Mouse (Mus musculus): ENCODE results near the gene Cnnm1. TPM values are rescaled to one million over a fixed set of nuclear protein-coding genes. Genes with fewer than 3 reads are reported as not detected.
"Not testable (repeated sequence)": the region's sequence is repeated elsewhere in the genome, so short reads cannot be mapped to it uniquely, and the experiment has no call there.

Cnnm1 gene
- polyA plus RNA-seq, 1 experiment from 2014 or later = 0.11 TPM

GRCm38 (mm10) chr19:43493316-43493715 is 53.1 kb downstream of the Cnnm1 start:
- WGBS = 59% methylated on average over 1 of the region's 1 CpGs
- not testable (repeated sequence) for H3K4me2 ChIP-seq; H3K9ac ChIP-seq; H3K4me3 ChIP-seq; H3K9me3 ChIP-seq; ATAC-seq (ENCODE audit: extremely low read depth, insufficient number of reproducible peaks, low FRiP score, low TSS enrichment); H3K36me3 ChIP-seq; H3K27ac ChIP-seq (replicated peaks)
- peaks cover 16% of the 10 kb centered on the region for H3K4me1 ChIP-seq
- H3K27me3 ChIP-seq (replicated peaks) = peaks cover 25% of the 10 kb centered on the region

DNA sequence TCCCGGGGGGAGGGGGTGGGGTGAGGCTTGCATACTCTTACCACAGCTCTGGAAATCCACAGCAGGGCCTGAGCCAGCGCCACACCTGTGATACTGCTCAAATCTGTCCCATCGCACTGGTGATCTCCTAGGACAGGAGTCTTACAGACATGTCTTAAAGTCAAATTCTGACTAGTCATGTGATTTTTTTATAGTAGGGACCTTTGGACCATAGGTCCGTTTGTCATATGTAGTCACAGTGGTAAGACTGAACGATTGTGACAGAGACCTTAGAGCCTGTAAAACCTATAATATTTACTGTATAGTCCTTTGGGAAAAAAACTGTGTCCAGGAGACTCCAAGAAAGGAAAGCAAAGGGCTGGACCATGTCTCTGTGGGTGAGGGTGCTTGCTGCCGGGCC is 53.6 kb downstream of the Cnnm1 start:
- no peak overlapping the region for H3K9ac ChIP-seq
- H3K4me1 ChIP-seq = peaks cover 16% of the 10 kb centered on the region
- peaks cover 25% of the 10 kb centered on the region for H3K27me3 ChIP-seq (replicated peaks)
- H3K36me3 ChIP-seq = peaks cover 6% of the 10 kb centered on the region
- WGBS = 76% methylated on average over 6 of the region's 6 CpGs
- no peak overlapping the region for H3K4me3 ChIP-seq
- H3K9me3 ChIP-seq = 0 out of 2 replicates have a peak, but pooled peaks cover 3% of the 10 kb centered on the region
- ATAC-seq (ENCODE audit: extremely low read depth, insufficient number of reproducible peaks, low FRiP score, low TSS enrichment) = no peak
- no peak overlapping the region for H3K4me2 ChIP-seq
- no peak overlapping the region for H3K27ac ChIP-seq (replicated peaks)

DNA sequence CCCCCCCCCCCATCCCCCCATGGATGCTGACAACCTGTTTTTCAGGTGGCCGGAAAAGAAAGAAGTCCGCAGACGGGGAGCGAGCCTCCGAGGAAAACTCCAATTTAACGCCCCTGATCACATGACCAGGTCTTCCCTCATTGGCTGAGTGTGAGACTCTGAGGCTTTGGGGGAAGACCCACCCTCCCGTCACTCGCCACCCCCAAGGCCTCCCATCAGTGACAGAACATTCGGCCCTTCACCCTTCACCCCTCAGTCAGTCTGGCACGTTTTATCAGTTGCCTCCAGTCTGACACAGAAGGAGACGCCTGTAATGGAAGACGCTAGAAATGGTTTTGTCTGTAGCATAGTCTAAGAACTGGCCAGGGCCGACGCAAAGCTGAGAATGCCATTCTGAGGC is 54.7 kb downstream of the Cnnm1 start:
- H3K27me3 ChIP-seq (replicated peaks) = peaks cover 24% of the 10 kb centered on the region
- H3K36me3 ChIP-seq = peaks cover 16% of the 10 kb centered on the region
- no peak overlapping the region for H3K27ac ChIP-seq (replicated peaks)
- whole genome bisulfite sequencing = 5% methylated on average over 14 of the region's 14 CpGs
- peak overlapping the region; percentile 40 for H3K4me3 ChIP-seq
- H3K4me1 ChIP-seq = peaks cover 16% of the 10 kb centered on the region
- 0 out of 2 replicates have a peak, but pooled peaks cover 3% of the 10 kb centered on the region for H3K9me3 ChIP-seq
- peak overlapping the region; percentile 69 for H3K4me2 ChIP-seq
- peak overlapping the region; percentile 65 for H3K9ac ChIP-seq
- ATAC-seq (ENCODE audit: extremely low read depth, insufficient number of reproducible peaks, low FRiP score, low TSS enrichment) = no peak

DNA sequence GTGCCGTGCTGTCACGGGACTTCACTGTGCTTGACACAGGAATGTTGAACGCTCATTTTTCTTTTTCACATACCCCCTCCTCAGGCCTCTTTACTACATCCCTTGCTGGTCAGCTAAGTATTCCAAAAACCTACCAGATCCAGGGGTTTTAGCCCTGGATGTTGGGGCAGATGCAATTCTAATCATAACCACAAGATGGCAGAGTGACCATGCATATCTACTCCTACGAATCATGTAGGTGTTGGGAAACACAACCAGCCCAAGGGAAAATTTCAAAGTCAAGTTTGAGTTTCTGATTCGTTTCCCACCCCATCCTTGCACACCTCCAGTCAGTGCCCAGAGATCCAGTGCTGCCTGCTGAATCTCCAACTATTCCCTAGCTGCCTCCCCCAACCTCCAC is 55.6 kb downstream of the Cnnm1 start:
- ATAC-seq (ENCODE audit: extremely low read depth, insufficient number of reproducible peaks, low FRiP score, low TSS enrichment) = no peak

DNA sequence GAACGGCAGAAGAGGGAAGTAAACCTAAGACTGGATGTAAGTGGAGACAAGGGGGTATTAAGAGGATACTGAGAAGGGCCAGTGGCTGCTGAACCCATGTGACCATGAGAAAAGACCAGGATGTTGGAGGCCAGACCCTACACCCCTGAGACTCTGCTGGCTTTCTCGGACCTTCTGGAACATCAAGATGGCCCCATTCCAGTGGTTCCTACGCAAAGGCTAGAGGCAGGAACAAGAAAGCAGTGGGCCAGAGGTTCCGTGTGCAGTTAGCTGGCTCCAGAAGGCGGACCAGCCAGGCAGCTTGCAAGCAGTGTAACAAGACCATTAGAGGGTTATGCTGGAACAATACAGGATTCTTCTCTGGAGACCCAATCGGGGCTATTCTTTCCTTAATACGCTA is 57.2 kb downstream of the Cnnm1 start:
- Histone ChIP-seq H3K4me1 (peaks cover 16% of the 10 kb centered on the region), H3K4me2 (no peak overlapping the region), H3K27me3 (replicated peaks) (peaks cover 16% of the 10 kb centered on the region), H3K9ac (no peak overlapping the region), H3K9me3 (0 out of 2 replicates have a peak, but pooled peaks cover 3% of the 10 kb centered on the region), H3K4me3 (no peak overlapping the region), H3K36me3 (peaks cover 40% of the 10 kb centered on the region), H3K27ac (replicated peaks) (no peak overlapping the region)
- ATAC-seq (ENCODE audit: extremely low read depth, insufficient number of reproducible peaks, low FRiP score, low TSS enrichment) = no peak
- WGBS = 83% methylated on average over 7 of the region's 7 CpGs

More for the DNA sequence above, 55.6 kb downstream of the Cnnm1 start:
- Histone ChIP-seq H3K27me3 (replicated peaks) (peaks cover 20% of the 10 kb centered on the region), H3K9me3 (0 out of 2 replicates have a peak, but pooled peaks cover 3% of the 10 kb centered on the region), H3K4me1 (peaks cover 16% of the 10 kb centered on the region), H3K36me3 (peaks cover 26% of the 10 kb centered on the region), H3K4me2 (peak overlapping the region; percentile 69; the same call in 1 of the 2 replicates), H3K9ac (0 out of 2 replicates have a peak overlapping the region, but pooled peaks have one; percentile 30), H3K4me3 (no peak overlapping the region), H3K27ac (replicated peaks) (no peak overlapping the region)
- 19% methylated on average over 5 of the region's 5 CpGs for WGBS

- Histone ChIP-seq H3K4me1 (peaks cover 16% of the 10 kb centered on the region), H3K27ac (replicated peaks) (no peak overlapping the region), H3K27me3 (replicated peaks) (peaks cover 12% of the 10 kb centered on the region), H3K9me3 (0 out of 2 replicates have a peak, but pooled peaks cover 3% of the 10 kb centered on the region), H3K4me2 (no peak overlapping the region), H3K4me3 (no peak overlapping the region), H3K9ac (no peak overlapping the region), H3K36me3 (peaks cover 52% of the 10 kb centered on the region)
- 73% methylated on average over 7 of the region's 7 CpGs for WGBS
- no peak for ATAC-seq (ENCODE audit: extremely low read depth, insufficient number of reproducible peaks, low FRiP score, low TSS enrichment)
These were observed 58.6 kb downstream of the Cnnm1 start for GRCm38 (mm10) chr19:43498874-43499273.

- no peaks in the 10 kb centered on the region for H3K4me1 ChIP-seq
- whole genome bisulfite sequencing = 83% methylated on average over 11 of the region's 11 CpGs
- no peaks in the 10 kb centered on the region for H3K27me3 ChIP-seq (replicated peaks)
- ATAC-seq (ENCODE audit: extremely low read depth, insufficient number of reproducible peaks, low FRiP score, low TSS enrichment) = no peak
- H3K27ac ChIP-seq (replicated peaks) = no peak overlapping the region
- 0 out of 2 replicates have a peak, but pooled peaks cover 3% of the 10 kb centered on the region for H3K9me3 ChIP-seq
- no peak overlapping the region for H3K4me3 ChIP-seq
- no peak overlapping the region for H3K9ac ChIP-seq
- peaks cover 88% of the 10 kb centered on the region for H3K36me3 ChIP-seq
- no peak overlapping the region for H3K4me2 ChIP-seq
These were observed 62.4 kb downstream of the Cnnm1 start for GRCm38 (mm10) chr19:43502630-43503029.

DNA sequence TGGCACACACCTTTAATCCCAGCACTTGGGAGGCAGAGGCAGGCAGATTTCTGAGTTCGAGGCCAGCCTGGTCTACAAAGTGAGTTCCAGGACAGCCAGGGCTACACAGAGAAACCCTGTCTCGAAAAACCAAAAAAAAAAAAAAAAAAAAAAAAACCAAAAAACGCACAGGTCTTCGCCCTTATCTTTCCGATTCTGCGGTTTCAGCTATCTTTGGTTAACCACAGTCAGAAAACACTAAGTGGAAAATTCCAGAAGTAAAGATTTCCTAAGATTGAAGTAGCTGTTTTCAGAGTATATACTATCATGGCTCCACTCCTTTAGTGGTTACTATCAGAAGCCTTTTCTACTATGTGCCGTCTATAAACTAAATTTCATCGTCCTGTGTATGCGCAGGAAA is 63.4 kb downstream of the Cnnm1 start:
- H3K27me3 ChIP-seq (replicated peaks); H3K27ac ChIP-seq (replicated peaks); H3K4me3 ChIP-seq; H3K9ac ChIP-seq; H3K4me2 ChIP-seq; H3K9me3 ChIP-seq; ATAC-seq (ENCODE audit: extremely low read depth, insufficient number of reproducible peaks, low FRiP score, low TSS enrichment); H3K4me1 ChIP-seq: not testable (repeated sequence)
- peaks cover 95% of the 10 kb centered on the region for H3K36me3 ChIP-seq
- 91% methylated on average over 8 of the region's 9 CpGs for WGBS

DNA sequence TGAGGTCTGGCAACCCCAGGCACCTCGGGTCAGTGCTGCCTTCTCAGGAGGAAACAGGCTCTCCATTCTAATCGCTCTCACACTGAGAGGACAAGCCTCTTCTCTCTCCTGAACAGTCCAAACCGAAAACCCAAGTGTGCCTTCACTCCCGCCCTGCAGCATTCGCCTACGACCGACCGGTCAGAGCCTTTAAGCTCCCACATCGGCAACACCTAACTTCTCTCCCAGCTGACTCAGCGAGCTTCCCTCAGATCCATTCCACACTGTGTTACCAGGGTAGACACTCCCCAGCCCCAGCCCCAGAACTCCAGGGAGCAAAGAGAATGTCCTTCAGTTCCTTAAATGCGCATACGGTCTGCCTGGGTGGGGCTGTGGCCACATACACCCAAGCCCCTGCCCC is 65.2 kb downstream of the Cnnm1 start:
- WGBS = 86% methylated on average over 12 of the region's 12 CpGs
- H3K36me3 ChIP-seq = peaks cover 94% of the 10 kb centered on the region
- no peak for ATAC-seq (ENCODE audit: extremely low read depth, insufficient number of reproducible peaks, low FRiP score, low TSS enrichment)

DNA sequence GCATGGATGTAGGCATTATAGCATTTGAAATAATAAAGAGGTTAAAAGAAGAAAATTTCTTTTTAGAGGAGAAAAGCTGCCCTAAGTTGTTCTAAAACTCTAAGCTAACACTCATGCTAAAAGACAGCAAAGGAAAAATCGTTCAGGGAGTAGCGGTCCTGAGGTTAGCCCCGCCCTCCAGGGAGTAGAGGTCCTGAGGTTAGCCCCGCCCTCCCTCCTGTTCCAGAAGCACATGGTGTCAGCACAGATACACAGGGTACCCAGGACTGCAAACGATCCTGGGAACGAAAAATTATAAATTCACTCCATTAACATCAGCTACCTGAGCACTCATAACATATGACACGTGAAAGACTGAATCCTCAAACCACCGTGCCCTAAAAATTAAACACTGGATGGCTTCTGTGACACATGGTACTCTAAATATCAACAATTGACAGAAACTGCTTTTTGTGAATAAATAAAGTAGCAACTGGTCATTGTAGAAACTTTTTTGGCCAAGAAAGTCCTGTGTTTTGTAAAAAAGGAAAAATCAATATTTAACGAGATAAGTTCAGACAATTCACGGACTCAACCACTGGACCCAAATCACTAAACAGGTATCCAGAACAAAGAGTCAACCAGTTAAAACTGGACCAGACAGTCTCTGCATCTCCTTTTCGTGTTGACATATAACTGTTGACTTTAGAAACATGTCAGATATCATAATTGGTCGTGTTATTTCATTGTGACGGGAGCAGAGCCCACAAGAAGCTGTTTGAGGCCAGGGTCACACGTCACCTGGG is 70.4 kb downstream of the Cnnm1 start:
- H3K4me1 ChIP-seq = 0 out of 2 replicates have a peak, but pooled peaks cover under 1% of the 10 kb centered on the region
- H3K9ac ChIP-seq = no peak overlapping the region
- H3K27ac ChIP-seq (replicated peaks) = no peak overlapping the region
- H3K27me3 ChIP-seq (replicated peaks) = no peaks in the 10 kb centered on the region
- no peak for ATAC-seq (ENCODE audit: extremely low read depth, insufficient number of reproducible peaks, low FRiP score, low TSS enrichment)
- no peak overlapping the region for H3K4me2 ChIP-seq
- no peak overlapping the region for H3K4me3 ChIP-seq
- WGBS = 89% methylated on average over 14 of the region's 14 CpGs
- no peaks in the 10 kb centered on the region for H3K9me3 ChIP-seq
- H3K36me3 ChIP-seq = peaks cover 97% of the 10 kb centered on the region

More for the DNA sequence above, 65.2 kb downstream of the Cnnm1 start:
- H3K9ac ChIP-seq = no peak overlapping the region
- H3K27me3 ChIP-seq (replicated peaks) = no peaks in the 10 kb centered on the region
- H3K4me2 ChIP-seq = no peak overlapping the region
- no peaks in the 10 kb centered on the region for H3K4me1 ChIP-seq
- no peak overlapping the region for H3K4me3 ChIP-seq
- H3K27ac ChIP-seq (replicated peaks) = no peak overlapping the region
- no peaks in the 10 kb centered on the region for H3K9me3 ChIP-seq

GRCm38 (mm10) chr19:43511621-43512620 is 71.7 kb downstream of the Cnnm1 start:
- no peak overlapping the region for H3K27ac ChIP-seq (replicated peaks)
- peaks cover 14% of the 10 kb centered on the region for H3K4me1 ChIP-seq
- no peak overlapping the region for H3K4me2 ChIP-seq
- no peak overlapping the region for H3K9ac ChIP-seq
- H3K36me3 ChIP-seq = peaks cover 89% of the 10 kb centered on the region
- ATAC-seq (ENCODE audit: extremely low read depth, insufficient number of reproducible peaks, low FRiP score, low TSS enrichment) = no peak
- 78% methylated on average over 22 of the region's 22 CpGs for whole genome bisulfite sequencing
- no peaks in the 10 kb centered on the region for H3K27me3 ChIP-seq (replicated peaks)
- no peak overlapping the region for H3K4me3 ChIP-seq
- no peaks in the 10 kb centered on the region for H3K9me3 ChIP-seq

Data from heart, embryonic 13.5 days (tissue).